Mouse (Mus musculus): ENCODE measurements around the gene Klf6.

- TF ChIP-seq CTCF (IDR thresholded peaks at IDR 0.05; ENCODE audit: low read depth, low read length) (no peak), EP300 (IDR thresholded peaks at IDR 0.05; ENCODE audit: insufficient read depth, low read depth, low read length) (no peak)
These were observed 35.0 kb upstream of the Klf6 start for GRCm38 (mm10) chr13:5826170-5826827.
